Comparison of ENCODE assay signal across 10 mouse cellular contexts in the genomic region with DNA sequence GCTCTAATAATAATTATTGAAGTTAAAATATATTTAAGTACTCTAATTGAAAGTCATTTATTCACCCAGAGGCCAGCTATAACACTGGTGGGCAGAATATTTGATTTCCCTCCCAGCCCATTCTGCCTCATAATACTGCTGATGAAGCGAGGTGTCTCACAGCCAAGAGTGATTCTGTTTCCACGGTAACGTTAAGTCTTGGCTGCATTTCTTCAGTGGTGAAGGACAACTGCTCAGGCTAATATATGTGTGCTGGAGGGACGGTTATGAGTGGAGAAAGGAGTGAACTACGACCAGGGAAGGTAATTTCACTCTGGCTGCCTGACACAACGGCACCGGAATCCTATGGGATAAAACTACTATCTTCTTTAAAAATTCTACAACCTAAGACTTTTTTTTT.
DNase-seq lines count a peak whose midpoint lies in the region; ATAC-seq and TF ChIP-seq lines count a peak whose summit lies in the region.
"Had no signal": no experiment of that assay in that cellular context is flagged by ENCODE, and none has a peak within 500 bp of the region (broad histone marks: within the 10 kb centered on the region; RNA-seq: fewer than 3 reads in every experiment).

No protein-coding gene starts in this region.

- no peaks in the 10 kb centered on the region for H3K27me3 ChIP-seq in CH12.LX (replicated peaks)
- H3K27me3 ChIP-seq in midbrain, embryonic 12.5 days, result no peaks in the 10 kb centered on the region
- H3K27me3 ChIP-seq: kidney, embryonic 15.5 days had no signal

- no peak for TF ChIP-seq EP300 in CH12.LX (IDR thresholded peaks at IDR 0.05; ENCODE audit: low read length)

- DNase-seq in frontal cortex, postnatal 36 days (ENCODE audit: low spot score in 2 of 2), result peak; percentile 9 to 24
- DNase-seq in frontal cortex, postnatal 25 days (ENCODE audit: low spot score in 2 of 2), result no peak
- DNase-seq in CH12.LX (ENCODE audit: extremely low read depth), result no peak
- DNase-seq in embryo, embryonic 11 days, result peak; percentile 6
- no peak for DNase-seq in T-cell, adult 2 months (ENCODE audit: low spot score)

- H3K4me1 ChIP-seq in CH12.LX (ENCODE audit: control insufficient read depth in 1 of 2, insufficient read depth in 2 of 2), result peaks cover 16 to 17% of the 10 kb centered on the region in 2 experiments
- H3K4me1 ChIP-seq in midbrain, embryonic 12.5 days, result 0 out of 2 replicates have a peak, but pooled peaks cover 3% of the 10 kb centered on the region
- H3K4me1 ChIP-seq: kidney, embryonic 15.5 days; megakaryocyte, embryonic 14.5 days had no signal

- H3K4me2 ChIP-seq in CH12.LX (ENCODE audit: insufficient read depth, low read depth, poor library complexity, severe bottlenecking), result no peak overlapping the region; the same call in 1 of the 2 replicates
- H3K4me2 ChIP-seq in midbrain, embryonic 12.5 days (replicated peaks), result no peak overlapping the region
- H3K4me2 ChIP-seq: kidney, embryonic 15.5 days had no signal

- no peak overlapping the region for H3K4me3 ChIP-seq in CH12.LX (replicated peaks in 1 of 3; ENCODE audit: low read depth in 2 of 3, low read length in 2 of 3, poor library complexity in 1 of 3)
- H3K4me3 ChIP-seq in midbrain, embryonic 12.5 days, result no peak overlapping the region
- H3K4me3 ChIP-seq: kidney, embryonic 15.5 days; megakaryocyte, embryonic 14.5 days had no signal

- TF ChIP-seq CTCF in CH12.LX (conservative IDR thresholded peaks at IDR 0.05 in 1 of 2, IDR thresholded peaks at IDR 0.05 in 1 of 2; ENCODE audit: low read depth in 2 of 2, low read length in 2 of 2), result no peak

- no peak for TF ChIP-seq POLR2A in CH12.LX (IDR thresholded peaks at IDR 0.05; ENCODE audit: low read depth, low read length)

- no peak for TF ChIP-seq RAD21 in CH12.LX (IDR thresholded peaks at IDR 0.05; ENCODE audit: low read depth, low read length)

- no peaks in the 10 kb centered on the region for H3K9me3 ChIP-seq in CH12.LX (replicated peaks; ENCODE audit: low read length)
- no peaks in the 10 kb centered on the region for H3K9me3 ChIP-seq in midbrain, embryonic 12.5 days
- H3K9me3 ChIP-seq: kidney, embryonic 15.5 days; megakaryocyte, embryonic 14.5 days had no signal

- H3K36me3 ChIP-seq in CH12.LX (replicated peaks in 1 of 2; ENCODE audit: control insufficient read depth in 1 of 2, insufficient read depth in 1 of 2, low read length in 1 of 2), result no peaks in the 10 kb centered on the region
- H3K36me3 ChIP-seq in midbrain, embryonic 12.5 days, result no peaks in the 10 kb centered on the region
- H3K36me3 ChIP-seq: kidney, embryonic 15.5 days had no signal

- no peak overlapping the region for H3K27ac ChIP-seq in CH12.LX (ENCODE audit: insufficient read depth, low read depth)
- no peak overlapping the region for H3K27ac ChIP-seq in midbrain, embryonic 12.5 days (replicated peaks)
- H3K27ac ChIP-seq: kidney, embryonic 15.5 days had no signal

- 53% methylated on average over 7 of the region's 7 CpGs for WGBS in midbrain, embryonic 12.5 days

- H3K9ac ChIP-seq in CH12.LX (ENCODE audit: insufficient read depth, low read depth), result no peak overlapping the region
- H3K9ac ChIP-seq in midbrain, embryonic 12.5 days (replicated peaks), result no peak overlapping the region
- H3K9ac ChIP-seq: kidney, embryonic 15.5 days had no signal

- dilution Hi-C loops in CH12.LX (cut with MboI; ENCODE audit: extremely low pct_ligation_motif_present, extremely low pct_unique_long_range_greater_than_20kb, low sequenced_read_pairs), result no loop called here

- in situ Hi-C loops in CH12.LX (cut with MboI; ENCODE audit: low pct_ligation_motif_present, low pct_unique_long_range_greater_than_20kb, low sequenced_read_pairs), result no loop called here

- ATAC-seq in midbrain, embryonic 12.5 days (ENCODE audit: low FRiP score, low read depth), result peak; percentile 76
- ATAC-seq in activated CD4-positive, CD25-positive, alpha-beta regulatory T cell, adult 4 months, result no peak
- ATAC-seq: CD4-positive, CD25-positive, alpha-beta regulatory T cell, adult 4 months had no signal

- H3K79me2 ChIP-seq in CH12.LX (replicated peaks; ENCODE audit: control insufficient read depth, extremely low read depth, insufficient read depth, poor library complexity, severe bottlenecking), result no peaks in the 10 kb centered on the region

TF ChIP-seq in CH12.LX, 34 proteins besides CTCF, POLR2A, EP300 and RAD21:
- TF ChIP-seq MEF2A (IDR thresholded peaks at IDR 0.05; ENCODE audit: borderline replicate concordance, low read depth, low read length) (no peak), MAFK (IDR thresholded peaks at IDR 0.05; ENCODE audit: insufficient replicate concordance, low read length) (0 out of 2 replicates have a peak, but pooled peaks have one; percentile 14)

Comparison
In these comparisons a context has a peak if more than half of its experiments do, and no peak if none do; other contexts are left out.
1. DNase-seq: peak in frontal cortex, postnatal 36 days (2 of 2) and embryo, embryonic 11 days (single experiment); none in frontal cortex, postnatal 25 days (0 of 2), CH12.LX (single experiment) and T-cell, adult 2 months (single experiment).